In the genomic region with DNA sequence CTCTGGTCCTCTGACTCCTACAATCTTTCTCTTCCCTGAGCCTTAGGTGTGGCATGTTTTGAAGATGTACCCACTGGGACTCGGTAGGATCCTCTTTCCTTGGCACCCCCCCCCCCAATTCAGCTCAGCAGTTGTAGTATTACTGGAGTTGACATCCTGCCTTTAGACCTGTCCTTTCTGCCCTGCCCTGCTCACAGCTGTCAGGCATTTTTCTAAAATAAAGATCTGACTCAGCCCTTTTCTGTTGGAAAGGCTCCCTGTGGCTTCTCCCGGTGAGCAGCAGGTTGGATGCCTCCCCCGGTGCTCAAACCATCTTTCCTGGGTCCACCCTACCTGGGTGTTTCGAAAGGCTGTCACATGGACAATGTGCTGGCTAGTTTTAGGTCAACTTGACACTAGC, we compare ENCODE assay signal across 27 mouse cellular contexts.
DNase-seq lines count a peak whose midpoint lies in the region; ATAC-seq and TF ChIP-seq lines count a peak whose summit lies in the region.
"Had no signal": no experiment of that assay in that cellular context is flagged by ENCODE, and none has a peak within 500 bp of the region (broad histone marks: within the 10 kb centered on the region; RNA-seq: fewer than 3 reads in every experiment).

No protein-coding gene starts in this region.

- no peak for TF ChIP-seq CTCF in olfactory bulb, adult 2 months (IDR thresholded peaks at IDR 0.05; ENCODE audit: insufficient read depth, low read depth, low read length)

- no peak for TF ChIP-seq POLR2A in olfactory bulb, adult 2 months (IDR thresholded peaks at IDR 0.05; ENCODE audit: insufficient read depth, low read depth, low read length)

- intact Hi-C loops in heart, postnatal 36 days (cut with DNase I) = loop anchor here (2.0 to 5.0 kb wide), 3 partner anchors 37 to 513 kb away; no protein-coding TSS in a partner anchor

- no peaks in the 10 kb centered on the region for H3K36me3 ChIP-seq in heart, embryonic 15.5 days
- H3K36me3 ChIP-seq in lung, embryonic 16.5 days (ENCODE audit: control insufficient read depth, insufficient read depth, low read length) = no peaks in the 10 kb centered on the region
- H3K36me3 ChIP-seq in liver, embryonic 11.5 days (ENCODE audit: control insufficient read depth, insufficient read depth, low read length) = no peaks in the 10 kb centered on the region
- H3K36me3 ChIP-seq: embryonic facial prominence, embryonic 12.5 days; forebrain, embryonic 10.5 days; liver, embryonic 13.5 days; neural tube, embryonic 12.5 days had no signal

- no peak overlapping the region for H3K4me3 ChIP-seq in heart, embryonic 15.5 days
- H3K4me3 ChIP-seq in lung, embryonic 16.5 days (ENCODE audit: low read length) = no peak overlapping the region
- no peak overlapping the region for H3K4me3 ChIP-seq in brown adipose tissue, adult 24 weeks (ENCODE audit: insufficient read depth, low read depth, low read length)
- H3K4me3 ChIP-seq in olfactory bulb, adult 2 months (ENCODE audit: insufficient read depth, low read depth, low read length) = no peak overlapping the region
- no peak overlapping the region for H3K4me3 ChIP-seq in liver, embryonic 11.5 days (ENCODE audit: low read depth, low read length)
- H3K4me3 ChIP-seq: embryonic facial prominence, embryonic 12.5 days; forebrain, embryonic 10.5 days; heart, embryonic 12.5 days; liver, embryonic 13.5 days; neural tube, embryonic 12.5 days had no signal

- 0 out of 2 replicates have a peak overlapping the region, but pooled peaks have one; percentile 81 for H3K27ac ChIP-seq in heart, embryonic 15.5 days
- H3K27ac ChIP-seq in lung, embryonic 16.5 days (ENCODE audit: low read length) = peak overlapping the region; percentile 87; the same call in 1 of the 2 replicates
- H3K27ac ChIP-seq in brown adipose tissue, adult 24 weeks (replicated peaks; ENCODE audit: low read depth, low read length) = 0 out of 2 replicates have a peak overlapping the region, but pooled peaks have one; percentile 5
- 0 out of 2 replicates have a peak overlapping the region, but pooled peaks have one; percentile 21 for H3K27ac ChIP-seq in olfactory bulb, adult 2 months (ENCODE audit: insufficient read depth, low read depth, low read length)
- no peak overlapping the region for H3K27ac ChIP-seq in liver, embryonic 11.5 days (ENCODE audit: low read depth, low read length)
- H3K27ac ChIP-seq: embryonic facial prominence, embryonic 12.5 days; forebrain, embryonic 10.5 days; hindbrain, embryonic 14.5 days; liver, embryonic 13.5 days; macrophage; neural tube, embryonic 12.5 days had no signal

- peaks cover 27% of the 10 kb centered on the region for H3K4me1 ChIP-seq in heart, embryonic 15.5 days (replicated peaks)
- H3K4me1 ChIP-seq in lung, embryonic 16.5 days (replicated peaks; ENCODE audit: control insufficient read depth, insufficient read depth, low read length) = peaks cover 21% of the 10 kb centered on the region
- H3K4me1 ChIP-seq in brown adipose tissue, adult 24 weeks (ENCODE audit: control insufficient read depth, insufficient read depth, insufficient read length, low read length) = peaks cover 7% of the 10 kb centered on the region
- peaks cover 23% of the 10 kb centered on the region for H3K4me1 ChIP-seq in olfactory bulb, adult 2 months (ENCODE audit: control insufficient read depth, insufficient read depth, low read length)
- peaks cover 7% of the 10 kb centered on the region for H3K4me1 ChIP-seq in liver, embryonic 11.5 days (replicated peaks; ENCODE audit: control insufficient read depth, insufficient read depth, low read length)

- no peak overlapping the region for H3K9ac ChIP-seq in heart, embryonic 15.5 days
- H3K9ac ChIP-seq in lung, embryonic 16.5 days (ENCODE audit: low read length) = no peak overlapping the region
- no peak overlapping the region for H3K9ac ChIP-seq in liver, embryonic 11.5 days (ENCODE audit: low read depth, low read length)
- H3K9ac ChIP-seq: embryonic facial prominence, embryonic 12.5 days; hindbrain, embryonic 14.5 days; liver, embryonic 13.5 days; neural tube, embryonic 12.5 days had no signal

- no peak for DNase-seq in heart, postnatal 36 days
- DNase-seq in lung, postnatal 10 days = no peak
- no peak for DNase-seq in liver, embryonic 11.5 days (ENCODE audit: low spot score)
- DNase-seq: adrenal gland, postnatal 10 days; cerebellum, adult 11 months; cerebellum, adult 9-11 months; embryo, embryonic 11 days; kidney, postnatal 4 days; left cerebral cortex, postnatal 4 days; liver, embryonic 13.5 days; lung, adult 18-20 months; thymus, postnatal 14 days had no signal

- no peak overlapping the region for H3K4me2 ChIP-seq in heart, embryonic 15.5 days
- no peak overlapping the region for H3K4me2 ChIP-seq in lung, embryonic 16.5 days (ENCODE audit: low read depth, low read length)
- no peak overlapping the region for H3K4me2 ChIP-seq in liver, embryonic 11.5 days
- H3K4me2 ChIP-seq: embryonic facial prominence, embryonic 12.5 days; heart, embryonic 12.5 days; hindbrain, embryonic 14.5 days; liver, embryonic 13.5 days; neural tube, embryonic 12.5 days had no signal

- 68% methylated on average over 4 of the region's 4 CpGs for WGBS in heart, embryonic 15.5 days
- whole genome bisulfite sequencing in lung, embryonic 16.5 days = 76% methylated on average over 4 of the region's 4 CpGs
- 57% methylated on average over 4 of the region's 4 CpGs for WGBS in olfactory bulb, adult 2 months
- 70% methylated on average over 4 of the region's 4 CpGs for WGBS in liver, embryonic 11.5 days

- no peaks in the 10 kb centered on the region for H3K27me3 ChIP-seq in heart, embryonic 15.5 days
- H3K27me3 ChIP-seq in lung, embryonic 16.5 days (ENCODE audit: control insufficient read depth, insufficient read depth, low read depth, low read length) = no peaks in the 10 kb centered on the region
- H3K27me3 ChIP-seq in liver, embryonic 11.5 days (replicated peaks; ENCODE audit: control insufficient read depth, insufficient read depth, low read length) = no peaks in the 10 kb centered on the region
- H3K27me3 ChIP-seq: embryonic facial prominence, embryonic 12.5 days; liver, embryonic 13.5 days; neural tube, embryonic 12.5 days; Patski had no signal

- H3K9me3 ChIP-seq in heart, embryonic 15.5 days (replicated peaks) = no peaks in the 10 kb centered on the region
- H3K9me3 ChIP-seq in lung, embryonic 16.5 days (ENCODE audit: control insufficient read depth, low read length) = no peaks in the 10 kb centered on the region
- H3K9me3 ChIP-seq in liver, embryonic 11.5 days (ENCODE audit: control insufficient read depth, low read length) = no peaks in the 10 kb centered on the region
- H3K9me3 ChIP-seq: embryonic facial prominence, embryonic 12.5 days; forebrain, embryonic 10.5 days; liver, embryonic 13.5 days; neural tube, embryonic 12.5 days had no signal

- no peak for ATAC-seq in heart, embryonic 15.5 days (replicated peaks; ENCODE audit: insufficient number of reproducible peaks, insufficient read depth, low FRiP score, low read depth)
- no peak for ATAC-seq in lung, embryonic 16.5 days (ENCODE audit: low read depth)
- no peak for ATAC-seq in CD4-positive, CD25-positive, alpha-beta regulatory T cell, adult 4 months
- ATAC-seq in liver, embryonic 11.5 days (replicated peaks; ENCODE audit: low FRiP score) = no peak
- ATAC-seq: forebrain, embryonic 16.5 days; intestine, postnatal 0 days; midbrain, embryonic 16.5 days; Patski had no signal
